Mouse (Mus musculus): Measurements from ENCODE around the gene Gm21190. TPM values are rescaled to one million over a fixed set of nuclear protein-coding genes. Genes with fewer than 3 reads are reported as not detected.

The Gm21190 gene
- 0.53 TPM for polyA plus RNA-seq (2014; fragmentation: Illumina TruSeq; extraction: RNeasy Lipid Tissue Mini Kit (QIAGEN cat#74804); ENCODE audit: low read depth, low replicate concordance)

GRCm38 (mm10) chr5:15529122-15529521, at the start of gene Gm21190:
TSS of gene Gm21190 (minus strand) at chr5:15529222.

GRCm38 (mm10) chr5:15577033-15577432, 48.0 kb upstream of the Gm21190 start, which contains the start of gene Gm21083:
TSS of gene Gm21083 (plus strand) at chr5:15577333.

GRCm38 (mm10) chr5:15476423-15476822, 52.6 kb downstream of the Gm21190 start, which contains the start of gene Gm21149:
TSS of gene Gm21149 (minus strand) at chr5:15476523.

Other genes with a start within 250 kb of the Gm21190 start
- gene Gm21149, start 52.7 kb downstream of the Gm21190 start, polyA plus RNA-seq (2014; fragmentation: Illumina TruSeq; extraction: RNeasy Lipid Tissue Mini Kit (QIAGEN cat#74804); ENCODE audit: low read depth, low replicate concordance) = not detected
- not detected for gene Gm21083, start 48.1 kb upstream of the Gm21190 start, polyA plus RNA-seq (2014; fragmentation: Illumina TruSeq; extraction: RNeasy Lipid Tissue Mini Kit (QIAGEN cat#74804); ENCODE audit: low read depth, low replicate concordance)
- not detected for gene Speer4d, start 89.8 kb upstream of the Gm21190 start, polyA plus RNA-seq (2014; fragmentation: Illumina TruSeq; extraction: RNeasy Lipid Tissue Mini Kit (QIAGEN cat#74804); ENCODE audit: low read depth, low replicate concordance)
- not detected for gene 4930572O03Rik, start 127.8 kb upstream of the Gm21190 start, polyA plus RNA-seq (2014; fragmentation: Illumina TruSeq; extraction: RNeasy Lipid Tissue Mini Kit (QIAGEN cat#74804); ENCODE audit: low read depth, low replicate concordance)
- not detected for gene Speer4c, start 185.0 kb upstream of the Gm21190 start, polyA plus RNA-seq (2014; fragmentation: Illumina TruSeq; extraction: RNeasy Lipid Tissue Mini Kit (QIAGEN cat#74804); ENCODE audit: low read depth, low replicate concordance)

Measured in kidney, adult 10 weeks (tissue).